Mouse (Mus musculus) 3T3-L1 (cell line): Measurements from ENCODE around the gene Aldh16a1.
"Not testable (repeated sequence)": the region's sequence is repeated elsewhere in the genome, so short reads cannot be mapped to it uniquely, and the experiment has no call there.

Source experiments
- DNase-seq: peaks from one replicate; pipeline ENCODE4 v3.0.0-alpha.2; 2015; ENCODE audit warnings: low read depth, low spot score

Aldh16a1 gene

DNA sequence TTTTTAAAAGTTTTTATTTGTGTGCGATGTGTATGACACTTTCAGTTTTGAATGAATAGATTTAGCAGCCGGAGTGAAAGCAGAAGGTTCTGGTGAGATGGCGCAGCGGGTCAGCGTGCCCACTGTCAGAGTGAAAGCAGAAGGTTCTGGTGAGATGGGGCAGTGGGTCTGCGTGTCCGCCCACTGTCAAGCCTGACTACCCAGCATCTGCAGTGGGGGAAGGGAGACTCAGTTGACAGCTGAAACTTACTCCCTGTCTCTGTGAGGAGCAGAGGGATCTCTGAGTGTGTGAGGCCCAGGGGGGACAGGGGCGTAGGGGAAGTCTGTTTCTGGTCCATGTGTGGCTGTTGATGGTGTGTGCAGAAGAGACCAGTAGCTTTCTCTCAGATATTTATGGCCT, 36.8 kb downstream of the Aldh16a1 start:
- DNase-seq = no peak

DNA sequence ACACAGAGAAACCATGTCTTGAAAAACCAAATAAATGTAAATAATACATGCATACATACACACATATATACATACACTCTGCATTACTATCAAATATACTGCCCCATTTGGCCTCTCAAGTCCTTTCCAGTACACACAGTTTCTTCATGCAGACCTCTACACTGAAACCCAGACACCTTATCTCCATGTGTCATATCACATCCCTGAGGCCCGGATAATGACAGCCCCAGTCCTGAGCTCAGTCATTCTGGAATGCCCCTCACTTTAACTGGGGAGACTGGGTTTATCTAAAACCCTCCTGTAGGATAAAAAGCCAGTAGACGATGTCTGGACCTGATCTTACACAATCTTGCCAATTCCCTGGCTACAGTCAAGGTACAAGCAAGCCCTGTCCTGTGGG, 40.9 kb downstream of the Aldh16a1 start:
- no peak for DNase-seq

DNA sequence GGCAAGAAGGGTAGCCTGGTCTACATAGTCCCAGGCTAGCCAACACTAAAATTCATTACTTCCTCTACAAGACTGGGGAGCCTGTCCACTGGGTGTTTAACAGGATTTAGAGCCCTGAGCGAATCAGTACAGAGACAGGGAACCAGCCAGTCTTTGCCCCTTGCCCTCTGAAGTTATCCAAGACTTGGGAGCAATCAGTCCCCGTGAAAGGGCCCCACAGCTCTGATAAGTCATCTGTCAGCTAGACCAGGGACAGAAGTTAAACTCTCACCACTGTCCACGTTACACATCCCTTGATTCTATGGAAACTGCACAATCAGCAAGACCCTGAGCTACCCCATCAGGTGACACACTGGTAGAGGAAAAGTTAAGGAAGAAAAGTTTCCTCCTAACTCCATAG, 41.9 kb downstream of the Aldh16a1 start:
- DNase-seq = no peak

DNA sequence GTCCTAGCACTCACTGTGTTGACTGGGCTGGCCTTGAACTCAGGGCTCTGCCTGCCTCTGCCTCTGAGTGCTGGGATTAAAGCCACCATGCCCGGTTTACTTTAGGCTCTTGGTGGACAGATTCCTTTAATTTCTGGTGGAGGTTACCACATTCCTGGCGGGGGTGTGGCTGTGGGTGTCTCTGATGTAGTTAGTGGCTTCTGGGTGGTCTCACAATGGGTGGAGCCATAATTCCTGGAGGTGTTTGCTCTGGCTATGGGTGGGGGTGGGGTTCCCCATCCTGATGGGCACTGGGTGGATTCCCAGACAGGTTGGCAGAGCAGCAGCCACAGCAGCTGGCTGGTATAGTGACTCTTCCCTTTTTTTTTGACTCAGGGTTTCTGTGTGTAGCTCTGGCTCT, 42.4 kb downstream of the Aldh16a1 start:
- no peak for DNase-seq

DNA sequence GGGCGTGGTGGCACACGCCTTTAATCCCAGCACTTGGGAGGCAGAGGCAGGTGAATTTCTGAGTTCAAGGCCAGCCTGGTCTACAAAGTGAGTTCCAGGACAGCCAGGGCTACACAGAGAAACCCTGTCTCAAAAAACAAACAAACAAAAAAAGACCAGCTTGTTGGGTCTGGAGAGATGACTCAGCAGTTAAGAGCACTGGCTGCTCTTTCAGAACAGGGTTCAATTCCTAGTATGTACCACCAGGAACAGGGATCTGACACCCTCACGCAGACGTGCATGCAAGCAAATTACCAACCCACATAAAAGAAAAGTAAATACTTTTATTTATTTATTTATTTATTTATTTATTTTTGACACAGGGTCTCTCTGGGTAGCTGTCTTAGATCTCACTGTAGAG, 44.3 kb downstream of the Aldh16a1 start:
- not testable (repeated sequence) for DNase-seq

DNA sequence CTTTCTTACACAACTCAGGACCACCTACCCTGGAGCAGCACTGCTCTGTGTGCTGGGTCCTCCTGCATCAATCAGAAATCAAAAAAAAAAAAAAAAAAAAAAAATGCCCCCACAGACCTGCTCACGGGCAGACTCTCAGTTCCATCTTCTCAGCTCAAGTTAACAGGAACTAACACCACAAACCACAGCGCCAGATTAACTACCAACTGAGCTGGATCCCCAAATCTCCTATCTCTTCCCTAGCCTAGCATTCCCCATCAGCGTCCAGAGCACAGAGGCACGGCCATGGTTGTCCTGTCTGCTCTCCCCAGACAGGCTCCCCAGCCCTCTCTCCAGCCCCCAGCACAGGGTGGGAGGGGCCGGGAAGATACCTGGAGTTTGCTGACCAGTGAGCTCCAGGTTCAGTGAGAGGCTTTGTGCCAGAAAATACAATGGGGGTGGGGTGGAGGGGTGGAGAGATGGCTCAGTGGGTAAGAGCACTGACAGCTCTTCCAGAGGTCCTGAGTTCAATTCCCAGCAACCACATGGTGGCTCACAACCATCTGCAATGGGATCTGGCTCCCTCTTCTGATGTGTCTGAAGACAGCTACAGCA, 47.2 kb downstream of the Aldh16a1 start:
- DNase-seq = no peak

DNA sequence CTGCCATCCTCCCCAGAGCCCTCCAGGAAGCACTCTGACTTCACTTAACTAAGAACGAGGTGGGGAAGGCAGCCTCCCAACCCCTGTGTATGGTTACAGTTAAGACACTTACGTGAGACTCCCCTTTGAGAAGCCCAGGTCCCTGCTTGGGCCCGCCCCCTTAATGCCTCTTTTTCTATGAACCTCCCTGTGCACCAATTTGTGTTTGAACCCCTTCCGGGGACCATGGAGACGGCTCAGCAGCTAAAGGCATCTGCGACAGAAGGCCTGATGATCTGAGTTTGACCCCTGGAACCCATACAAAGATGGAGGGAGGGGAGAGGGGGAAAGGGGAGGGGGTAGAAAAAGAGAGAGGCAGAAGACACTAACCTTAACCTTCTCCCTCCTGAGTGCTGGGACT, 47.9 kb downstream of the Aldh16a1 start:
- no peak for DNase-seq

DNA sequence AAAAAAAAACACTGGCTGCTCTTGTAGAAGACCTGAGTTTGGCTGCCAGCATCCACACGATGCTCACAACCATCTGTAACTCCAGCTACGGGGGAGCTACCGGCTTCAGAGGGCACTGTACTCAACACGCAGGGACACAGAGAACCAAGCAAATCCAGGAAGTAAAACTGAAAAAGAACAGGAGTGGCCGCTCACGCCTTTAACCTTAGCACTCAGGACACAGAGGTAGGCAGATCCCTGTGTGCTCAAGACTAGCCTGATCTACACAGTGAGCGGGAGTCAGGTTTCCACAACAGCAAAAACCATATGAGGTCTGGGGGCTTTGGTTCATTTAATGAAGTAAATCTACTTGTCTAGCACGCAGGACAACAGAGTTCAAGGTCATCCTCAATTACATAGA, 48.9 kb downstream of the Aldh16a1 start:
- DNase-seq = no peak

DNA sequence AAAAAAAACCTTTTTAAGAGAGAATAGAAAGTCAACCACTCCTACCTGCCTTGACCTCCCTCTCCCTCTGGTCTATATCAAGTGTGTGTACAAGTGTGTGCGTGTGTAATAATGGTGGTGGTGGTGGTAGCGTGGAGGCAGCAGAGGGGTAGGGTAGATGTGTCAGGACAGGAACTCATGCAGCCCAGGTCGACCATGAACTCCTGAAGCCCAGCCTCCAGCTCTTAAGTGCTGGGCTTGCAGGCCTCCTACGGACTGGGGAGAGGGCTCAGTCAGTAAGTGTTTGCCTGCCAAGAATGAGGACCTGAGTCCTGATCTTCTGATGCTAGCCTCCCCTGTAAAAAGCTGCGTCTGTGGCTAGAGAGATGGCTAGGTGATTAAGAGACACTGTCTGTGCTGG, 49.4 kb downstream of the Aldh16a1 start:
- no peak for DNase-seq

DNA sequence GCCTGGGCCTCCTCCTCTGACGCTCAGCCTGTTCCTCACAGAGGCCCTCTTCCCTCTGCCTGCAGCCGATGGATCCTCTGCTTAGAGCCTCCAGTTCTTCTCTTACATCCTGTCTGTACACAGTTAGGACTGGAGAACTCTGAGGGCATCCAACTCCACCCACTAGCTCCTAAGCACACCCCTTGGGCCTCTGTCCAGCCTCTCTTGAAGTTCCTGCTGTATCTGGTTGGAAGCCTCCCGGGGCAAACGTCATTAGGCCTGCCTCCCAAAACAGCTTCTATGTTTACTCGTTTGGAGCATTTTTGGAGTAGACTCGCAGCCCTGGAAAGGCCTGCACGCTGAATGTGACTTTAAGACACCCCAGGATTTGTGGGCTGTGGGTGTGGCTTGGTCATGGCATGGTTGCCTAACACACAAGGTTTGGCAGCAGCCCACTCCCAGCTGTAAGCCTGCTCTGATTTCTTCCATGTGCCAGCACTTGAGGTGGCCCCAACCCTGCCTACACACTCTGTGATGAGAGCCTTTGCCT, 50.7 kb downstream of the Aldh16a1 start, which contains the start of gene Fcgrt:
TSS of gene Fcgrt (minus strand) at position 200 of the 529 bp plus-strand sequence.
- peak; percentile 99 for DNase-seq

DNA sequence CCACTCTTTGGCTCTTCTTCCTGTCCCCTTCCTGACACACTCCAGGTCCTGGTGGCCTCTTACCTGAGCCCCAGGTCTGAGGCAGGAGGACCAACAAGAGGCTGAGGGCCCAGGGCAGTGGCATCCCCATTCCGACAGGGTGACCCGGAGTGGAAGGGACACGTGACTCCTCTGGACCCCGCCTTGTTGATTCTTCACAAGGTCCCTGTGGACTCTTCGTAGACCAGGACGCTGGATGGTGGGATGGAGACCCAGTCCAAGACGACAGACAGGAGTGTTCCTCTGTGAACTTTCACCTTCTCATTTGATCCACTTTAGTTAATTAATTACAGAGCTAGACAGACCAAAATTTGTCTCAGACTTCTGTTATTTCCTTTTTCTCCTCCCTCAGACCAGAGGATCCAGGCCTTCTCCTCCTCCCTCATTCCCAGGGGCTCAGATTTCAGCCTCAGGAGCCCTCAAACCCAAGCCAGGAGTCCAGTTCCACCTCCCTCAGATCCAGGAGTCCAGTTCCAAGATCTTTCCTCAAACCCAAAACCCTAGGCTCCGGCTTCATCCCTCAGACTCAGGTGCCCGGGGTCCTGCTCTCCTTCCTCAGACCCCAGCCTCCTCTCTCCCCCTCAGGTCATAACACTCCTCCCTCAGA, 51.3 kb downstream of the Aldh16a1 start:
- peak; percentile 31 for DNase-seq

DNA sequence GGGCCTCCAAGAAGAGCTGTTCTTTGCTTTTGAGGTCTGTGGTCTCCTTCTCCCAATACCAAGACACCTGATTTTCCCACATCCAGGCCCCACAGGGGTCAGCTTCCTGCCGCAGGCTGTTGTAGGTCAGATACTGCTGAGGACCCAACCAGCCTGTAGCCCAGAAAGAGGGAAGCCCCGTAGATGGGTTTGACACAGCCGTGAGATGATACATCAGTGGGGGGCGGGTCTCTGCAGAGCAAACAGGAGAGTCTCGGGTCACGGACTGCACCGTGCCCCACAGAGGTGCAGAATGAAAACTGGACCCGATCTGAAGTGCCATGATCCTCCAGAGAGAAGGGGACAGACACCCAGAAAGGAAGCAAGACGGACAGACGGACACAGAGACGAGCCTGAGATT, 51.9 kb downstream of the Aldh16a1 start:
- DNase-seq = no peak

DNA sequence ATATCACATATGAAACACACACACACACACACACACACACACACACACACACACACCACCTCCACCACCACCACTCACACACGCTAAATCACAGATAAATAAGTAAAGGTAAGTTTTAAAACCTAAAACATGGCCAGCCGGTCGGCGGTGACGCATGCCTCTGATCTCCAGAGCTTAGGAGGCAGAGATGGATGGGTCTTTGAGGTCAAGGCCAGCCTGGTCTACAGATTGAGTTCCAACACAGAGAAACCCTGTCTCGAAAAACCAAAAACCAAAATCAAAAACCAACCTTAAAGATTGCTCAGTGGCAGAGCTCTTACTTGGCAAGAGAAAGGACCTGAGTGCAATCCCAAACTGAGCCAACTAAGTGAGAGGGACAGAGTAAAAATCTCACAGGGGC, 54.3 kb downstream of the Aldh16a1 start:
- no peak for DNase-seq

DNA sequence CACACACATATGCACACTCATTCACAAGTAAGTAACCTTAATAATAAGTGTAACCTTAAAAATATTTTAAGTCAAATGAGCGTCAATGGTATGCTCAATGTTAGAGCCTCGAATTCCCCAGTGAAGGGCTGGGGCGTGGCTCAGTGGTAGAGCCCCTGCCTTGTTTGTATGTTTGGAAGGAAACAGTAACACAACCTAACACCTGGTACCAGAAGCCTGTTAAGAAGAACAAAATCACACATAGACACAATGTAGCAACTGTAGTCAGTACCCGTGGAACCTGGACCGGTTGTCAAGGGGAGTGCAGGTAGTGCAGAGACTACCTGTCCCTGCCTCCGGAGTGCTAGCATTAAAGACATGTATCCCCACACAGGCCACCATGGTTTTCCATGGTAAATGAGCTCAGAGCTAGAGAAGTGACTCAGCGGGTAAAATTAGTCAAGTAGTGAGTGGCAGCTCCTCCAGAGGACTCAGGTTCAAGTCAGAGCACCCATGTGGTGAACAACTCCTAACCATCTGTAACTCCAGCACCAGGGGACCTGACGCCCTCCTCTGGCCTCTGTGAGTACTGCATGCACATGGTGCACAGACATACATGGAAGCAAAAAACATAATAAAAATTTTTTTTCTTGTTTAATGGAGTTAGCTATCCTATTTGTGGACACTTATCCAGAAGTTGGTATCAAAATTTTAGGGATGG, 55.7 kb downstream of the Aldh16a1 start:
- peak; percentile 60 for DNase-seq

DNA sequence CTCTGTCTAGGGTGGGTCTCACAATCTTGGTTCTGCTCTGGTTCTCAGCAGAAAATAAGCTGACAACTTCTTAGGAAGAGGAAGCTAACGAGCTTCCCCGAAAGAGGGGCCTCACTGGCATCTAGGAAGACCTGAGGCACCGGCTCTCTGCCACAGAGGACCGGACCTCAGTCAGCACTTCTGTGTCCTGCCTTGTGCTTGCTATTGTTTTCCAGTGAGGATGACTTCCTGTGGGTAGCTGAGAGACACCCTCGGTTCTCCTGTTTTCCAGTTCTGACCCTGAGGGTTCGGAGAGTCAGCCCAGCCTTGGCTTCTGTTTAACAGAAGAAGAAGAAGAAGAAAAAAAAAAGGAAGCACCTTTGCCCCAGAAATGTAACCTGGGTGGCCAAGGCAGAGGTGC, 56.9 kb downstream of the Aldh16a1 start:
- DNase-seq = no peak

DNA sequence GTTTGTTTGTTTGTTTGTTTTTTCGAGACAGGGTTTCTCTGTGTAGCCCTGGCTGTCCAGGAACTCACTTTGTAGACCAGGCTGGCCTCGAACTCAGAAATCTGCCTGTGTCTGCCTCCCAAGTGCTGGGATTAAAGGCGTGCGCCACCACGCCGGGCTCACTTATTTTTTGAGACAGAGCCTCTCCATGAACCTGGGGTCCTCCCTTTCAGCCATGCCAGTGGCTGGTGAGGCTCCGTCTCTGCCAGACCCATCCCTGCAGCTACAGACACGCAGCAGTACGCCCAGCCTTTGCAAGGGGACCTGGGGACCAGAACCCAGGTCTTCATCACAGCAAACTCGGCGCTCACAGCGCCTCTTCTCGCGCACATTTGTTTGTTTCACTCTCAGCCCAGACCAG, 58.4 kb downstream of the Aldh16a1 start:
- not testable (repeated sequence) for DNase-seq

DNA sequence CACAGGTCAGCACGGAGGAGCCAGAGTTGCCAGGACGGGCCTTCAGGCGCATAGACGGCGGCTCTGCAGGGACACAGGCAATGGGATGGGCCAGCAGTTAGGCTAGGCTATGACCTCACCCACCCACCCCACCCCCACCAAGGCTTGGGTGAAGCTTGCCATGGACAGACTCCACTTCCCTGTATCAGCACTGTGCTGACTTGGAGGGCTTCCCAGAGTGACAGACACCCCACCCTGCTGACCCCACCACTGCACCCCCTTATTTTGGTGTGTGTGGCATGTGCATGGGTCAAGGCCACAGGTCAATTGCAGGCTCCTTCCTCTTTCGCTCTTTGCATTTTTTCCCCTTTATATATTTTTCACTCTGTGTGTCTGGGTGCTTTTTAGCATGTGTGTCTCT, 59.0 kb downstream of the Aldh16a1 start:
- no peak for DNase-seq

DNA sequence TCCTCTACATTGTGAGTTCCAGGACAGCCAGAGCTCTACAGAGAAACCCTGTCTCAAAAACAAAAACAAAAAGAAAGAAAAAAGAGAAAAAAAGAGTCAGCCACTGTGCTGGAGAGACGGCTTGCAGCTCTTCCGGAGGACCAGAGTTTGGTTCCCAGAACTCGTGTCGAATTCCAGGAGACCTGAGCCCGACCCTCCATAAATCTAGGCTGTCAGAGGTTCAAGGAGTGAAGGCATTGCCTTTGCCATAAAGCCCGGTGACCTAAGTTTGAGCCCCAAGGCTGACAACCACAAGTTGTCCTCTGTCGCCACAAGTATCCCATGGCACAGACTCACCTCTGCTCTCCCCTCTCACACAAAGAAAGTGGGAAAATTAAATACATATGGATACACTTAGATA, 60.3 kb downstream of the Aldh16a1 start:
- peak; percentile 27 for DNase-seq

DNA sequence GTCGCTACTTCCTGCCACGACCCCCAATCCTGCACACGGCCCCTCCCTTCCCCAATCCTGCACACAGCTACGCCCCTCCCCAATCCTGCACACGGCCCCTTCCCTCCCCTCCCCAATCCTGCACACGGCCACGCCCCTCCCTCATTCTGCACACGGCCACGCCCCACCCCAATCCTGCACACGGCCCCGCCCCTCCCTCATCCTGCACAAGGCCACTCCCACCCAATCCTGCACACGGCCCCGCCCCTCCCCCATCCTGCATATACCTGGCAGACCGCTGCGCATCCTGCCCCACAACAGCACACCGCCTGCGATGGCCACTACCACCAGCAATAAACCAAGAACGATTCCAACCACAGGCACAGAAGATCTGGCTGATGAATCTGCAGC, 60.9 kb downstream of the Aldh16a1 start:
- DNase-seq = no peak

DNA sequence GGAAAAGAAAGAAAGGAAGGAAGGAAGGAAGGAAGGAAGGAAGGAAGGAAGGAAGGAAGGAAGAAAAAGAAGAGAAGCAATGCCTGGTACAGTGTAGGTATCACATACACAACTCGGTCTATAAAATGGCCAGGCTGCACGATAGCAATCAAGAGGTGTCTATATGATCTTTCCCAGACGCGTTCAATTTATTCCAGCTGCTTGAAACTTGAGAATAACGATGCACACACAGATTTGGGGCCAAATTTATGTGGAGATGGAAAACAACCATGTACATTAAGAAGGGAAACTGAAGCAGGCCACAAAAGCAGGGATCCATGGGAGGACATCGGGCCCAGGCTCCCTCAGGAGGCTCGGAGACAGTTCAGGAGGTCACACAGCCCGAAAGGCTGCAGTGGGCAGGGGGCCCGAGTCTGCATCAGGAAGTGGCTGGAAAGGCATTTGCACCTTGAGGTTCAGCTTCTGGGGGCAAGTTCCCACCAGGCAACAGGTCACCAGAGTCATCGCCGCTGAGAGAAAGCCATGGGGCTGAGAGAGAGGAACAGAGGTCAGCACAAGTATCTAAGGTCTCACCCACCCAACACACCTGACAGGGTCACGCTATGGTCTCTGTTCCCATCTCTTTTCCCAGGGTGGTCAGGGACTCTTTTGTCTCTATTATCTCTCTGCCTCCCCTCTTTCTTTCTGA, 61.4 kb downstream of the Aldh16a1 start:
- DNase-seq = no peak

DNA sequence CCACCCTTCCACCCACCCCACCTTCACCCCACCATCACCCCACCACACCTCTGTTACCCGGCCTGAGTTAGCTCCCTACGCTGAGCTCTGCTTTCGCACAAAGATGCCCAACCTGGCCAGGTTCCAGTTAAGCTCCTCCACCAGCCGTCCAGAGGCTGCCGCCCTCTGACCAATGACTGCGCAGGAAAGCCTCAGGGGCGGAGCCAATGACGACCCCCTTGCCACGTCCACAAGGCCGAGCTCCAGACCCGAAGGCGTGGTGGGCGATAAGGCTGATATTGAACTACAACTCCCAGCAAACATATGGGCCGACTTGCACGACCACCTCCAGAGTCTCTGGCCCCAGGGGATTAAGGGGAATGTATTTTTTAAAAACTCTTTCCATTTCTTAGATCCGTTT, 62.3 kb downstream of the Aldh16a1 start, which contains the start of gene Rcn3:
TSS of gene Rcn3 (minus strand) at position 174 of the 400 bp plus-strand sequence.
- DNase-seq = peak; percentile 96
